Mouse (Mus musculus) stomach, postnatal 0 days (tissue): Measurements from ENCODE around the gene Acot4.
"Not testable (repeated sequence)": the region's sequence is repeated elsewhere in the genome, so short reads cannot be mapped to it uniquely, and the experiment has no call there.

Experiments
- CTCF ChIP-seq: IDR thresholded peaks from 2 replicates; pipeline ENCODE4 v1.5.1; 2016; ENCODE audit warnings: antibody characterized with exemption, low read depth, mild to moderate bottlenecking, moderate library complexity
- EP300 ChIP-seq: optimal IDR thresholded peaks from 2 replicates; pipeline ENCODE3; 2016; ENCODE audit warnings: antibody characterized with exemption

DNA sequence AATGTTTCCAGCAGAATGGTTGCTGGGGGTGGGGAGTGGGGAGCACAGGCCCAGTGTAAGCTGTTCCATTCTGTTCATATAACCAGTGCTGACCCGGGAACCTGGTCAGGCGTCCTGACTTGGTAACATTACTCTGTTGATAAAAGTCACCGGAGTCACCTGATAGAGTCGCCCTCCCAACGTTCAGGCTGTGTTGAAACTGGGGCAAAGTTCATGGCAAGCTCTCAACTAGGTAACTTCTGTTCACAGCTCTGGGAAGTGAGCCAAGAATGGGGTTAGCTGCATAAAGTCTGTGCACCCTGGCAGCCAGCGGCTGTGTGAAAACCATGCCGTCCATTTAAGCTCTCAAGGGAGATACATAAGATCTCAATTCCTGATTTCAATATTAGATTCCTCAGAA, 17.7 kb upstream of the Acot4 start:
- not testable (repeated sequence) for TF ChIP-seq CTCF, EP300
